Mouse (Mus musculus): ENCODE measurements around the gene Hnrnpr. TPM values are rescaled to one million over a fixed set of nuclear protein-coding genes. Genes with fewer than 3 reads are reported as not detected.
A peak's percentile ranks its signal among the peaks of the same experiment; 100 is the strongest.

Gene Hnrnpr
- polyA plus RNA-seq (2015; fragmentation: Nextera tagmentation; extraction: Ambion mirVana) = 160 and 164 TPM in 2 replicates

GRCm38 (mm10) chr4:136310229-136311041 is at the start of gene Hnrnpr:
TSS of gene Hnrnpr (plus strand) at chr4:136310942.
- Histone ChIP-seq H3K27ac (peak within 1 kb of the TSS; percentile 98), H3K9ac (peak within 1 kb of the TSS; percentile 99), H3K4me3 (peak within 1 kb of the TSS; percentile 99), H3K4me1 (peaks cover 24% of the 10 kb centered on the region), H3K36me3 (no peaks in the 10 kb centered on the region), H3K27me3 (no peaks in the 10 kb centered on the region), H3K4me2 (peak within 1 kb of the TSS; percentile 67), H3K9me3 (no peaks in the 10 kb centered on the region)
- ATAC-seq (ENCODE audit: insufficient number of reproducible peaks, low FRiP score, low TSS enrichment, low read depth) = peak; percentile 99
- WGBS = under 1% methylated on average over 65 of the region's 65 CpGs

GRCm38 (mm10) chr4:136261912-136262311 is 48.8 kb upstream of the Hnrnpr start:
- no peak for ATAC-seq (ENCODE audit: insufficient number of reproducible peaks, low FRiP score, low TSS enrichment, low read depth)
- H3K4me2 ChIP-seq = no peak overlapping the region
- H3K9ac ChIP-seq = no peak overlapping the region
- 77% methylated on average over 10 of the region's 10 CpGs for WGBS
- H3K4me3 ChIP-seq = no peak overlapping the region
- H3K36me3 ChIP-seq = no peaks in the 10 kb centered on the region
- no peak overlapping the region for H3K27ac ChIP-seq
- no peaks in the 10 kb centered on the region for H3K9me3 ChIP-seq
- peaks cover 5% of the 10 kb centered on the region for H3K4me1 ChIP-seq
- H3K27me3 ChIP-seq = peaks cover 5% of the 10 kb centered on the region

GRCm38 (mm10) chr4:136263555-136263954 is 47.2 kb upstream of the Hnrnpr start:
- Histone ChIP-seq H3K9me3 (no peaks in the 10 kb centered on the region), H3K9ac (no peak overlapping the region), H3K4me3 (no peak overlapping the region), H3K27me3 (peaks cover 5% of the 10 kb centered on the region), H3K27ac (no peak overlapping the region), H3K36me3 (no peaks in the 10 kb centered on the region), H3K4me1 (peaks cover 5% of the 10 kb centered on the region), H3K4me2 (no peak overlapping the region)
- no peak for ATAC-seq (ENCODE audit: insufficient number of reproducible peaks, low FRiP score, low TSS enrichment, low read depth)
- WGBS = 89% methylated on average over 4 of the region's 4 CpGs

- no peak overlapping the region for H3K4me2 ChIP-seq
- no peaks in the 10 kb centered on the region for H3K36me3 ChIP-seq
- H3K9me3 ChIP-seq = no peaks in the 10 kb centered on the region
- H3K4me1 ChIP-seq = no peaks in the 10 kb centered on the region
- no peak overlapping the region for H3K9ac ChIP-seq
- H3K27ac ChIP-seq = no peak overlapping the region
- ATAC-seq (ENCODE audit: insufficient number of reproducible peaks, low FRiP score, low TSS enrichment, low read depth) = no peak
- 81% methylated on average over 9 of the region's 9 CpGs for WGBS
- H3K4me3 ChIP-seq = no peak overlapping the region
- peaks cover 5% of the 10 kb centered on the region for H3K27me3 ChIP-seq
These were observed 43.9 kb upstream of the Hnrnpr start for GRCm38 (mm10) chr4:136266716-136267343.

- H3K27me3 ChIP-seq = peaks cover 5% of the 10 kb centered on the region
- 88% methylated on average over 1 of the region's 1 CpGs for WGBS
- ATAC-seq (ENCODE audit: insufficient number of reproducible peaks, low FRiP score, low TSS enrichment, low read depth) = 0 out of 2 replicates have a peak, but pooled peaks have one; percentile 32
These were observed 41.8 kb upstream of the Hnrnpr start for GRCm38 (mm10) chr4:136268912-136269311.

GRCm38 (mm10) chr4:136270648-136271047 is 40.1 kb upstream of the Hnrnpr start:
- Histone ChIP-seq H3K4me1 (no peaks in the 10 kb centered on the region), H3K27me3 (no peaks in the 10 kb centered on the region), H3K9ac (no peak overlapping the region), H3K9me3 (peaks cover 11% of the 10 kb centered on the region; the same call in 1 of the 2 replicates), H3K4me3 (no peak overlapping the region), H3K27ac (no peak overlapping the region), H3K36me3 (peaks cover 12% of the 10 kb centered on the region), H3K4me2 (no peak overlapping the region)
- 87% methylated on average over 8 of the region's 8 CpGs for WGBS
- ATAC-seq (ENCODE audit: insufficient number of reproducible peaks, low FRiP score, low TSS enrichment, low read depth) = no peak

More at GRCm38 (mm10) chr4:136268912-136269311, 41.8 kb upstream of the Hnrnpr start:
- Histone ChIP-seq H3K9ac (no peak overlapping the region), H3K4me3 (no peak overlapping the region), H3K4me2 (no peak overlapping the region), H3K9me3 (peaks cover 11% of the 10 kb centered on the region; the same call in 1 of the 2 replicates), H3K27ac (no peak overlapping the region), H3K4me1 (no peaks in the 10 kb centered on the region), H3K36me3 (peaks cover 12% of the 10 kb centered on the region)

- H3K4me1 ChIP-seq = peaks cover 33% of the 10 kb centered on the region
- no peak for ATAC-seq (ENCODE audit: insufficient number of reproducible peaks, low FRiP score, low TSS enrichment, low read depth)
- H3K9me3 ChIP-seq = no peaks in the 10 kb centered on the region
- no peak overlapping the region for H3K9ac ChIP-seq
- H3K27me3 ChIP-seq = no peaks in the 10 kb centered on the region
- 66% methylated on average over 8 of the region's 8 CpGs for WGBS
- no peak overlapping the region for H3K4me2 ChIP-seq
- no peak overlapping the region for H3K4me3 ChIP-seq
- no peak overlapping the region for H3K27ac ChIP-seq
- no peaks in the 10 kb centered on the region for H3K36me3 ChIP-seq
These were observed 29.6 kb upstream of the Hnrnpr start for GRCm38 (mm10) chr4:136281097-136281496.

- no peak for ATAC-seq (ENCODE audit: insufficient number of reproducible peaks, low FRiP score, low TSS enrichment, low read depth)
- Histone ChIP-seq H3K27me3 (no peaks in the 10 kb centered on the region), H3K9me3 (no peaks in the 10 kb centered on the region), H3K36me3 (no peaks in the 10 kb centered on the region), H3K4me2 (no peak overlapping the region), H3K27ac (no peak overlapping the region), H3K4me3 (no peak overlapping the region), H3K9ac (no peak overlapping the region), H3K4me1 (peaks cover 36% of the 10 kb centered on the region)
- WGBS = 41% methylated on average over 9 of the region's 9 CpGs
These were observed 29.1 kb upstream of the Hnrnpr start for GRCm38 (mm10) chr4:136281611-136282010.

GRCm38 (mm10) chr4:136282621-136283480 is 27.9 kb upstream of the Hnrnpr start:
- no peak overlapping the region for H3K4me3 ChIP-seq
- H3K9ac ChIP-seq = no peak overlapping the region
- H3K4me1 ChIP-seq = peaks cover 46% of the 10 kb centered on the region
- 52% methylated on average over 10 of the region's 10 CpGs for WGBS
- ATAC-seq (ENCODE audit: insufficient number of reproducible peaks, low FRiP score, low TSS enrichment, low read depth) = no peak
- peaks cover 8% of the 10 kb centered on the region for H3K36me3 ChIP-seq
- H3K27ac ChIP-seq = peak overlapping the region; percentile 95
- H3K4me2 ChIP-seq = no peak overlapping the region
- no peaks in the 10 kb centered on the region for H3K27me3 ChIP-seq
- no peaks in the 10 kb centered on the region for H3K9me3 ChIP-seq

- 33% methylated on average over 2 of the region's 2 CpGs for WGBS
- Histone ChIP-seq H3K4me2 (0 out of 2 replicates have a peak overlapping the region, but pooled peaks have one; percentile 13), H3K9me3 (no peaks in the 10 kb centered on the region), H3K4me1 (peaks cover 46% of the 10 kb centered on the region), H3K27me3 (no peaks in the 10 kb centered on the region), H3K36me3 (peaks cover 17% of the 10 kb centered on the region), H3K27ac (peak overlapping the region; percentile 95), H3K4me3 (no peak overlapping the region), H3K9ac (no peak overlapping the region)
- ATAC-seq (ENCODE audit: insufficient number of reproducible peaks, low FRiP score, low TSS enrichment, low read depth) = no peak
These were observed 27.0 kb upstream of the Hnrnpr start for GRCm38 (mm10) chr4:136283783-136284182.

GRCm38 (mm10) chr4:136284455-136284854 is 26.3 kb upstream of the Hnrnpr start, which contains the start of gene Zfp46:
TSS of gene Zfp46 (plus strand) at chr4:136284683.
- ATAC-seq (ENCODE audit: insufficient number of reproducible peaks, low FRiP score, low TSS enrichment, low read depth) = peak; percentile 20; the same call in 1 of the 2 replicates
- H3K36me3 ChIP-seq = peaks cover 24% of the 10 kb centered on the region

More at GRCm38 (mm10) chr4:136284455-136284854, 26.3 kb upstream of the Hnrnpr start, which contains the start of gene Zfp46:
- Histone ChIP-seq H3K4me1 (peaks cover 46% of the 10 kb centered on the region), H3K4me3 (peak within 1 kb of the TSS; percentile 68), H3K9me3 (no peaks in the 10 kb centered on the region), H3K27ac (peak within 1 kb of the TSS; percentile 95), H3K27me3 (no peaks in the 10 kb centered on the region), H3K9ac (peak within 1 kb of the TSS; percentile 47), H3K4me2 (peak within 1 kb of the TSS; percentile 84)
- WGBS = 17% methylated on average over 5 of the region's 5 CpGs
